ENCODE assay signal across 10 mouse cellular contexts in the genomic region with DNA sequence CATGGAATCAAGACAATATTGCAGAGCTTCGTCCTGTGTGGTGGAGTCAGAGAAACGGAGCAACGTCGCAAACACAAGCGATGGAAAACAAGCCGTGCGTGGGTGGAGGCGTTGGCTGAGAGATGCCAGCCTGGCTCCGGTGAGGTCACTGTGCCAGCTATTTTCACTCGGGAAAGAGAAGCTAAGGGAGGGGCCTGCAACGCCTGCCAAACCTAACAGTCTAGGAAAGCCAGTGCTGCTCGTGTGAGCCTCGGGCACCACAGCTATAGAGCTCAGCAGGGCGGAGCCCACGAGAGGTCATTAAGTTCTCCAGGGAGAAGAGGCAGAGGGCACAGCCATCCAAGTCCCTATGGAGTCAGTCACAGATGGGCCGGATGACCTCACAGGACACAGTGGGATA. TPM values are rescaled to one million over a fixed set of nuclear protein-coding genes. Genes with fewer than 3 reads are reported as not detected.
DNase-seq lines count a peak whose midpoint lies in the region; ATAC-seq and TF ChIP-seq lines count a peak whose summit lies in the region.
"Had no signal": no experiment of that assay in that cellular context is flagged by ENCODE, and none has a peak within 500 bp of the region (broad histone marks: within the 10 kb centered on the region; RNA-seq: fewer than 3 reads in every experiment).

No protein-coding gene starts in this region.

- peak; percentile 86 for ATAC-seq in heart, postnatal 0 days (ENCODE audit: insufficient read depth, low read depth)

- H3K27me3 ChIP-seq in heart, postnatal 0 days (ENCODE audit: control insufficient read depth, insufficient read depth, low read length) = no peaks in the 10 kb centered on the region
- peaks cover 8% of the 10 kb centered on the region for H3K27me3 ChIP-seq in limb, embryonic 10.5 days (ENCODE audit: low read depth, poor library complexity, severe bottlenecking)

- 55% methylated on average over 16 of the region's 16 CpGs for WGBS in heart, postnatal 0 days
- WGBS in limb, embryonic 10.5 days = 77% methylated on average over 16 of the region's 16 CpGs

- no peaks in the 10 kb centered on the region for H3K4me1 ChIP-seq in heart, postnatal 0 days (ENCODE audit: control insufficient read depth, insufficient read depth)
- peaks cover 10% of the 10 kb centered on the region; the same call in 1 of the 2 replicates for H3K4me1 ChIP-seq in limb, embryonic 10.5 days

- intact Hi-C loops in left cerebral cortex, adult 2 months (cut with DNase I) = no loop called here

- no peak overlapping the region for H3K4me2 ChIP-seq in heart, postnatal 0 days (ENCODE audit: low read depth, low read length)

- no peak overlapping the region for H3K9ac ChIP-seq in heart, postnatal 0 days (replicated peaks; ENCODE audit: low read depth, low read length)

- H3K4me3 ChIP-seq in heart, postnatal 0 days (ENCODE audit: low read depth, low read length) = no peak overlapping the region
- no peak overlapping the region for H3K4me3 ChIP-seq in limb, embryonic 10.5 days
- no peak overlapping the region for H3K4me3 ChIP-seq in left cerebral cortex, adult 2 months
- H3K4me3 ChIP-seq: megakaryocyte, embryonic 14.5 days had no signal

- TF ChIP-seq EP300 in heart, postnatal 0 days (IDR thresholded peaks at IDR 0.05; ENCODE audit: low read depth) = no peak

- no peaks in the 10 kb centered on the region for H3K36me3 ChIP-seq in heart, postnatal 0 days (replicated peaks; ENCODE audit: control insufficient read depth, insufficient read depth, low read length)
- no peaks in the 10 kb centered on the region for H3K36me3 ChIP-seq in limb, embryonic 10.5 days

- H3K27ac ChIP-seq in heart, postnatal 0 days (ENCODE audit: low read depth) = no peak overlapping the region
- peak overlapping the region; percentile 14; the same call in 1 of the 2 replicates for H3K27ac ChIP-seq in limb, embryonic 10.5 days
- H3K27ac ChIP-seq in left cerebral cortex, adult 2 months = no peak overlapping the region

- H3K9me3 ChIP-seq in heart, postnatal 0 days (replicated peaks; ENCODE audit: control insufficient read depth, low read length) = no peaks in the 10 kb centered on the region
- H3K9me3 ChIP-seq in limb, embryonic 10.5 days (replicated peaks) = no peaks in the 10 kb centered on the region
- H3K9me3 ChIP-seq: megakaryocyte, embryonic 14.5 days had no signal

- TF ChIP-seq CTCF in heart, postnatal 0 days (IDR thresholded peaks at IDR 0.05; ENCODE audit: low read depth) = no peak
- TF ChIP-seq CTCF in left cerebral cortex, adult 2 months (IDR thresholded peaks at IDR 0.05) = no peak

- DNase-seq in MN1 (ENCODE audit: low spot score) = peak; percentile 87
- peak; percentile 63 for DNase-seq in brain, adult 2 months (ENCODE audit: low read depth, low spot score)
- DNase-seq in heart, postnatal 0 days (ENCODE audit: low spot score) = peak; percentile 55
- DNase-seq in limb, embryonic 10.5 days (ENCODE audit: low spot score) = no peak
- no peak for DNase-seq in spleen, postnatal 36 days (ENCODE audit: low spot score in 2 of 2)
- no peak for DNase-seq in right cerebral cortex, postnatal 10 days (ENCODE audit: low spot score in 2 of 2)
- no peak for DNase-seq in left cerebral cortex, adult 2 months (ENCODE audit: extremely low spot score in 1 of 2, low spot score in 2 of 2)
- DNase-seq: retina, postnatal 1 day; thymus, postnatal 4 days had no signal

RNA-seq across cellular contexts. Expression of a gene that starts 16.5 kb away (rescaled TPM):
- total RNA-seq in heart, postnatal 0 days (2014; rRNA removed; ENCODE audit: low replicate concordance) = 0.12 TPM in 1 of 2 replicates, not detected in the other
- polyA plus RNA-seq in heart, postnatal 0 days (2015; fragmentation: Nextera tagmentation; extraction: Ambion mirVana) = 2.3 and 2.5 TPM in 2 replicates
- 1.4 and 1.9 TPM in 2 replicates for polyA plus RNA-seq in limb, embryonic 10.5 days (2016; fragmentation: Nextera tagmentation; extraction: Ambion mirVana)
- total RNA-seq in left cerebral cortex, adult 2 months (2021) = under 1 TPM; 0.38 to 0.65 TPM

RNA-seq across cellular contexts. Expression of a gene that starts 37.5 kb away (rescaled TPM):
- total RNA-seq in heart, postnatal 0 days (2014; rRNA removed; ENCODE audit: low replicate concordance) = 24.5 and 35.8 TPM in 2 replicates
- polyA plus RNA-seq in heart, postnatal 0 days (2015; fragmentation: Nextera tagmentation; extraction: Ambion mirVana) = 51.4 and 52.7 TPM in 2 replicates
- 129 and 134 TPM in 2 replicates for polyA plus RNA-seq in limb, embryonic 10.5 days (2016; fragmentation: Nextera tagmentation; extraction: Ambion mirVana)
- 10 to 100 TPM; 61.0 to 62.0 TPM for total RNA-seq in left cerebral cortex, adult 2 months (2021)

Comparison
In these comparisons a context has a peak if more than half of its experiments do, and no peak if none do; other contexts are left out.
1. DNase-seq: peak in MN1 (single experiment), brain, adult 2 months (single experiment) and heart, postnatal 0 days (single experiment); none in limb, embryonic 10.5 days (single experiment), spleen, postnatal 36 days (0 of 2), right cerebral cortex, postnatal 10 days (0 of 2) and left cerebral cortex, adult 2 months (0 of 2).